Mouse (Mus musculus) liver, adult 2 months (tissue): ENCODE results near the gene Mfsd13b.

Experiments
- CTCF ChIP-seq: fragments of 200-500 bp; IDR thresholded peaks from 2 replicates; pipeline ENCODE4 v1.5.1; 2011; ENCODE audit warnings: low read depth, low read length, control low read depth
- POLR2A ChIP-seq: fragments of 200-500 bp; IDR thresholded peaks from 2 replicates; pipeline ENCODE4 v1.6.1; 2011; ENCODE audit warnings: low read length, control low read depth; ENCODE audit not compliant: insufficient read depth; ENCODE audit errors: extremely low read depth

- TF ChIP-seq CTCF (no peak), POLR2A (no peak)
Observed at GRCm38 (mm10) chr7:121047624-121048023, 65.3 kb downstream of the Mfsd13b start.
